Mouse (Mus musculus) 416B (cell line): Measurements from ENCODE around the gene Rnf123.

Experiments
- DNase-seq: peaks from one replicate; pipeline ENCODE4 v3.0.0; 2011; ENCODE audit warnings: low read depth

Gene Rnf123

DNA sequence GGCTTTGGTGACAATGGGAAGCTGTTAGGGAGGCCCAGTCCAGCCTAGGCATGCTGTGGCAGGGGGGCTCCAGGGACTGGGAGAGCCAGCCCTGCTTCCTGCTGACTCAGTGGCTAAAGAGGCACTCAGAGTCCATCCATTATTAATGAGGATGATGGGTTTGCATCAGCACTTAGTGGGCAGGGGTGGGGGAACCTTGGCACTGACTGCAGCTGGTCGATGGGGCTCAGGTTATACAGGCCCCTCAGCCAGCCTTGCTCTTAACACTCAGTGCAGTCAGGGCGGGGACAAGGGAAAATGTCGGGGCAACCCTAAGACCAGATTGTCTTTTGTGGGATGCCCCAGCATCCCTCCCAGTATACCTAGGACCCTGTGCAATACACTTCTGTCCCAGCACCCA lies 21.0 kb downstream of the Rnf123 start:
- DNase-seq = no peak

DNA sequence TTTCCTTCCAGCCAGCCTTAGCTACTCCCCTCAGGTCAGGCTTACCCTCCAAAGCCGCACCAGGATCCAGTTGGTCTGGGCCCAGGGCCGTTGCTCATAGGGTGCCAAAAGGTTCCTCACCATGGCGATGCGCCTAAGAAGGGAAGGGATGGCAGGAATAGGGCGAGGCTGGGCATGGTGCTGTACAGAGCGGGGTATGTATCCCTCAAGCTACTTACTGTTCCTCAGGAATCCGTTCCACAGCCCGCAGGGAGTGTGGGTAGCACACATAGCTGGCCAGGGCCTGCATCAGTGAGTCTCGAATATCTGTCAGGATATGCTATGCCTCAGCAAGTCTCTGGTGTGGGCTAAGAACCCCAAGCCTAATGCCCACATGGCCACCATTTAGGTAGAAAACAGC lies 24.9 kb downstream of the Rnf123 start:
- DNase-seq = no peak

DNA sequence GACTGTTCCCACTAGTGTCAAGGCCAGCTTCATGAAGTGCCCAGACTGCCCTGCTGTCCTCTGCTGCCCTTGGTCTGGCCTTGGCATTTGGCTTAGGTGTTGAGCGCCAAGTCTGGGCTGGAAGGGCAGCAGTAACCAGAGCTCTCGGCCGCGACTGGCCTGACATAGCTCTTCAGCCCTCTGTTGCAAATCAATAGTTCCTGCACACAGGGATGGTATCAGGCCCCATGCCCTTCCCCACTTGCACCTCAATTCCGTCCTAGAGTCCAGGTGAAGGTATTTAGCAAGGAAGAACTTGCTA lies 25.9 kb downstream of the Rnf123 start:
- no peak for DNase-seq

DNA sequence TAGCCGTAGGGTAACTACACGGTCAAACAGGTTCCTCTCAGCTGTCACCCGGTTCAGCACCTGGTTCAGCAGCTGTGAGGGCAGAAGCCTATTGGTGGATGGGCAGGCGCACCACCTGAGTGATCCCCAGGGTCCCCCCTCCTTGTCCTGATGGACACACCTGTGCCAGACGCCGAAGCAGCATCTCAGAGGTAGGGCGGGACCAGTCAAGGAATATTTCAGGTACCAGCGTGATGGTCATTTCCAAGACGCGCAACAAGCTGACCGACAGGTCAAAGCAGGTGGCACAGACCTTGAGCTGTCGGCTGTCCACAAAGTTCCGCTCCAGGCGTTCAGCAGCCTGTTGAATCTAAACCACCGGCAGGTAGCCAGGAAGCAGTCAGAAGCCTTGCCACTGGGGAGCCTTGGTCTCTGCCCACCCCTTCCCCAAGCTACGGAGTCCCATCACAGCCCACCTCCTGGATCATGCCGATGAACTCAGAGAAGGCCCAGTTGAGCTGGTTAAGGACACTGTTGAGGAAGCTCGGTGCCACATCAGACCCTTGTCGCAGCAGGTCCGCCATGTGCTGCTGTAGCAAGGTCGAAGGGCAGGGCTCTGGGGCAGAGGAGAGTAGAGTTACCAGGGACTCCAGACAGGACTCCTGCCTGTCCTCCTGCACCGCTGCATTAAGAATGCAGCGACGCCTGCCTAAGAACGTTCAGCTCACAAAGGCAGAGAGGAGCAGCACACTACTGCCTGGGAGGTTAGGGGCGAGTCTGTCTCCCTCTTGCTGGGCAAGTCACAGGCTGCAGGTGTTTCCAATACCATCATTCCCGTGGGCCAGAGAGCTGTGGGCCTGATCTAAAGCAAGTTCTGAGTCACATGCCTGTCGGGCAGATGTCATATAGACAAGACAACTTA lies 26.5 kb downstream of the Rnf123 start:
- DNase-seq = no peak

DNA sequence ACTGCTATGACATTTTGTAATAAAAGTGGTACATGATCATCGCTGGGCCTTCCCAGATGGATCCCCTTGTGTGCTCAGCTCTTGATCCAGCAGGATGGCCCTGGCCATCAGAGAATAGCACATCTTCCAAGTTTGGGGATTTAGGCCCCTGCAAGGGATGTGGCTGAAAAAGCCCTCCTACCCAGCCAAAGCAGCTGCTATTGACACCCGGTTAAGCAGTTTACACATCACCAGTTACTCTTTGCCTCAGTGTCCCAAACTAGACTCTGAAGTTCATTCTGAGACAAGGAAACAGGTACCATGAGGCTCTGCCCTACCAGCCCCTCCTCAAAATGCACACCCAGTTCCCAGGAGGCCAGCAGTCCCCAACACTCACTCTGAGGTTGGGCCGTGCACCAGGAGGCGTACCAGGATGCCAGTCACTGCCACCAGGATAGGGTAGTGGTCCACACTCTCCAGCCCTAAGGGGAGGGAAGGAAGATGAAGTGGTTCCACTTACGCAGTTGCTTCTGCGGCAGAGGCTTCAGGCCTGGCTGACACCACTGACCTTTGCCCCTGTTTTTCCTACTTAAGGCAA lies 27.4 kb downstream of the Rnf123 start:
- no peak for DNase-seq

DNA sequence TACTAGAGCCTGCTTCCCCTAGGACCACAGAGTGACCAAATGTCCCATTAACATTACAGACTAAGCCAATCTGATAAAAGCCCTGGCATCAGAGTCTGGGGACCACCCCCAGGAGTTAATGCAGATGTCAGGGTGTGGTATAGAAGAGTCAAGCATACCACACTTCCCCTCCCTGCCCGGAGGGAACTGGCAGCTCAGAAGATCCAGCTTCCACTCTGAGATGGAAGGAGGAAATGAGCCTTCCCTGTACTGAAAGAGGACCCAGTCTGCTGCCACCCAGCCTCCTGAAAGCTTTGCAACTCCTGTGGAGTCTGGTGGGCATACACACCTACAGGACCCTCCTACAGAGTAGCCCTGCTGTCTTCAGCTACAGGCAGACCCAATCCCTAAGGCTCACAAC lies 28.1 kb downstream of the Rnf123 start:
- DNase-seq = no peak

DNA sequence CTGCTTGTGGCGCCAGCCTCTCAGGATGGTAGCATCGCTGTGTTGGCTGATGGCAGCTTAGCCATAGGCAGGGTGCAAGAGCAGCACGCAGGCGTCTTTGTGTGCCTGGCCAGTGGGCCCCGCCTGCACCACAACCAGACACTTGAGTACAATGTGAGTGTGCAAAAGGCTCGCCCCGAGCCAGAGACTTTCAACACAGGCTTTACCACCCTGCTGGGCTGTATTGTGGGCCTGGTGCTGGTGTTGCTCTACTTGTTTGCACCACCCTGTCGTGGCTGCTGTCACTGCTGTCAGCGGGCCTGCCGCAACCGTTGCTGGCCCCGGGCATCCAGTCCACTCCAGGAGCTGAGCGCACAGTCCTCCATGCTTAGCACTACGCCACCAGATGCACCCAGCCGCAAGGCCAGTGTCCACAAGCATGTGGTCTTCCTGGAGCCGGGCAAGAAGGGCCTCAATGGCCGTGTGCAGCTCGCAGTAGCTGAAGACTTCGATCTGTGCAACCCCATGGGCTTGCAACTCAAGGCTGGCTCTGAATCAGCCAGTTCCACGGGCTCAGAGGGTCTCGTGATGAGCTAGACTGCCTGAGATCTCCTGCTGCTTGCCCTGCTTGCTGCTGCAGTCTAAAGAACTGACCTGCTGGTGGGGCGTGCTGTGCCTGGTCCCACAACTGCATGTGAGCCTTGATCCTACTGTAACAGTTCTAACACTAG lies 28.7 kb downstream of the Rnf123 start:
- no peak for DNase-seq

DNA sequence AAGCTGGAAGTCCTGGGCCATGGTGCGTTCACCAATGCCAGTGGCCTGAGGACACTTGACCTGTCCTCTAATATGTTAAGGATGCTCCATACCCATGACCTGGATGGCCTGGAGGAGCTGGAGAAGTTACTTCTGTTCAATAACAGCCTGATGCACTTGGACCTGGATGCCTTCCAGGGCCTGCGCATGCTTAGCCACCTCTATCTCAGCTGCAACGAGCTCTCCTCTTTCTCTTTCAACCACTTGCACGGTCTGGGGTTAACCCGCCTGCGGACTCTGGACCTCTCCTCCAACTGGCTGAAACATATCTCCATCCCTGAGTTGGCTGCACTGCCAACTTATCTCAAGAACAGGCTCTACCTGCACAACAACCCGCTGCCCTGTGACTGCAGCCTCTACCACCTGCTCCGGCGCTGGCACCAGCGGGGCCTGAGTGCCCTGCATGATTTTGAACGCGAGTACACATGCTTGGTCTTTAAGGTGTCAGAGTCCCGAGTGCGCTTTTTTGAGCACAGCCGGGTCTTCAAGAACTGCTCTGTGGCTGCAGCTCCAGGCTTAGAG lies 29.4 kb downstream of the Rnf123 start:
- no peak for DNase-seq

DNA sequence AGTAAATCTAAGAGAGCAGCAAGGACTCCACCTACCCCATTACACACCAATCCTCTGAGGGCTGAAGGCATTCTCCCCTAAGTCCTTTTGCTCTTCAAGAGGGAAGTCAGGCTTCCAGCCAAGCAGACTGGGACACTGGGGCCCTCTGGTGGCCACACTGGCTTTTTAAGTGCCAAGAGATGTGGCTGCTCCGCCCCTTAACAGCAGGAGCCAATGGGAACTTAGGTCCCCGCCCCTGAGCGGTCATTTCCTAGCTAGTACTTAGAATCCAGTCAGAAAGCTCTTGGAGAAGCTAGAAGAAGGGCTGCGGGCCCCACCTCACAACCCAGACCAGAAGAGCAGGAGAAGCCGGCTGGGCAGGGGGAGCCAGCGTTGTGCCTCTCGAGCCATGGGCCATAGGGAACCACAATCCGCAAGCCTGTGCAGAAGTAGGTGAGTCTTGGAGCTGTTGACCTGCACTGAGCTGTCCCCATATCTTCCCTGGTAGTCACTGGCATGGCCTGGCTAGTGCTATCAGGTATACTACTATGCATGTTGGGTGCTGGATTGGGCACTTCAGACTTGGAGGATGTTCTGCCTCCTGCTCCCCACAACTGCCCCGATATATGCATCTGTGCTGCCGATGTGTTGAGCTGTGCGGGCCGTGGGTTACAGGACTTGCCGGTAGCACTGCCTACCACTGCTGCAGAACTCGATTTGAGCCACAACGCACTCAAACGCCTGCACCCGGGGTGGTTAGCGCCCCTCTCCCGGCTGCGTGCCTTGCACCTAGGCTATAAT lies 30.1 kb downstream of the Rnf123 start, which contains the start of gene Amigo3:
Gene Amigo3, plus strand, starts transcription at position 275 of the 780 bp plus-strand sequence.
- DNase-seq = peak; percentile 96

DNA sequence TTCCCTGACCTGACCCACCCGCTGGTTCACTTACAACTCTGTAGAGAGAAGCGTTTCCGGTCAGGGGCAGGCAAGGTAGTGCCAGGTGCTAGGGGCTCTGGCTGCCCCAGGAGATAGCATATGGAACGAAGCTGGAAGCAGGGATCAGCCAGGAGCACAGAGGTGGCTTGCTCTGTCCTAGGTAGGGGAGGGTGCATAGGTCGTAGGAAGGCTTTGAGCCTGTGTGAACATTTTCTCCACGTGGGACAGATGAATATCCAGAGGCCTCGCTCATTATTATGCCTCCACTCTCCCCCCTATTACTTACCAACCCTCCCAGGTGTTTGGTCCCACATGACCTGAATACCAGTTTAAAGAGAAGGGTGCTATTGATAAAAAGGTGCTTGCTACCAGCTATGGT lies 30.7 kb downstream of the Rnf123 start:
- DNase-seq = no peak

DNA sequence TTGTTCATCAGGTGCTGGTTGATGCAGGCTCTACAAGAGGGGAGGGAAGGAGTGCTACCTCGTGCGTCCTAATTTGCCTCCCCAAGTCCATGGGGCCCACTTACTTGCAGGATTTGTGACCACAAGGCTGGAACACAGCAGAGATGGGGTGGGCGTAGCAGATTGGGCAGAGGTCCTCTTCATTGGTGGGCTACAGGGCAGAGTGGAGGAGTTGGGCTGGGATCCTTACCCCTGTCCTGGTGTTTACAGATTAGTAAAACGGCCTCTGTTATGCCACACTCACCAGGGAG lies 31.3 kb downstream of the Rnf123 start:
- no peak for DNase-seq

DNA sequence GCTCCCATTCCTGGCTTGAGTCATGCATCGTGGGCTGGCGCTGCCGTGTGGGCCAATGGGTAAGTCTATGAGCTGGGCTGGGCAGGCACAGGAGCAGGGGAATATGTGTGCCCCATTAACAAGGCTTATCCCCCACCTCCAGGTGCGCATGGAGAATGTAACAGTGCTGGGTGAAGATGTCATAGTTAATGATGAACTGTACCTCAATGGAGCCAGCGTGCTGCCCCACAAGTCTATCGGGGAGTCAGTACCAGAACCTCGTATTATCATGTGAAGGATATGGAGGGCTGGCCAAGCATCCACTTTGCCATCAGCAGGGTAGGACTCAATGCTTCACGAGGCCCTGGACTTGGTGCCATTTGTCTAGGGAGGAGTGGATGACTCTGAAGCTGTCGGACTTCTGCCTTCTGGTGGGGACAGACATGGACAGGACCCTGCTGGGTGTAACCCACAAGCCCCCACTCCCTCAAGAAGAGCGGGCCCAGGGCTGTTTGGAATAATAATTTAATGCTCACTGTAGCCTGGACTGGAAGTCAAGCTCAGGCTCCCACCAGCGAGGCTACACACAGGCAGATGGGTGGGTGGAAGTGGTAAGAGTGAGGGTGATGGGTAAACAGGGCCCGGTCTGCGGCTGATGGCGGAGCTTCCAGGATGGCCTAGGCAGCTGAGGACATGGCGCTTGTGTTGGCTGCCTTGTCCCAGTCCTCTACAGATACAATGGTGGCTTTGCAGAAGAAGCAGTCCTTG lies 31.8 kb downstream of the Rnf123 start:
- no peak for DNase-seq

DNA sequence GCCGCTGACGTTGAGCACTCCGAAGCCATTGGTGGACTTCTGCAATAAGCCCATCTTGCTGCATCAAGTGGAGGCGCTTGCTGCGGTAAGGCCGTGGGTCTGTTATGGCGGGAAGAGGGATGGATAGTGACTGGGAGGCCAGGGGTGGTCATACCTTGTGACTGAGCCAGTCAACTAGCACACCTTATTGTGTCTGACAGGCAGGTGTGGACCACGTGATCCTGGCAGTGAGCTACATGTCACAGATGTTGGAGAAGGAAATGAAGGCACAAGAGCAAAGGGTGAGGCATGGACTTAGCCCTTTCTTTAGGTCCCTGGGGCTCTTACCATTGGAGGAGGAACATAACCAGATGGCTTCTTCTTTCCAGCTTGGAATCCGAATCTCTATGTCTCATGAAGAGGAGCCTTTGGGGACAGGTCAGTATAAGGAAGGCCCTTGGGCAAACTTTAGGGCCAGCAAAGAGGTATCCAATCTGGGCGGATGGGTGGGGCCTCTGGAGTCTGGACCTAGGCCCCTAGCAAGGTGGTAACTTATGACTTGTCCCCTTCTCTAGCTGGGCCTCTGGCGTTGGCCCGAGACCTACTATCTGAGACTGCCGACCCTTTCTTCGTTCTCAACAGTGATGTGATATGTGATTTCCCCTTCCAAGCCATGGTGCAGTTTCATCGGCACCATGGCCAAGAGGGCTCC lies 33.4 kb downstream of the Rnf123 start:
- DNase-seq = no peak

DNA sequence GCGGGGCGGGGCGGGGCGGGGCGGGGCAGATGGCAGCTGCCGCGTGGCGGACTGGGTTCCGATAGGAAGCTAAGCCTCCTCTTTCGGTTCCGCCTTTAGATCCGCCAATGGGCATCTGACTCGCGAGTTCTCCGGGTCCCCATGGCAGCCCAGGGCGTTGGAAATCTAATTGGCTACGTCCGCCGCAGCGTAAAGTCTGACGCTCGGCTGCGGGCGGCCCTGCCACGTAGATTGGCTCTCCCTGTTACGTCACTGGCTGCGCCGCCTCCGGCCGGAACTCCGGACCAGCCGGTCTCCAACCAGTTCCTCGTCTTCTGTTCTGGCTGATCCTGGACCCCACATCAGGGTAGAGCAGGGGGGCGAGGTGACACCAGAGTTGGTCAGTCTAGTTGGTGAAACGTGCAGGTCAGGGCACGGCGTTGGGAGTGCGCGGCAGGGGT lies 34.1 kb downstream of the Rnf123 start, which contains the start of gene Gmppb:
Gene Gmppb, plus strand, starts transcription at position 227 of the 440 bp plus-strand sequence.
- DNase-seq = peak; percentile 98

DNA sequence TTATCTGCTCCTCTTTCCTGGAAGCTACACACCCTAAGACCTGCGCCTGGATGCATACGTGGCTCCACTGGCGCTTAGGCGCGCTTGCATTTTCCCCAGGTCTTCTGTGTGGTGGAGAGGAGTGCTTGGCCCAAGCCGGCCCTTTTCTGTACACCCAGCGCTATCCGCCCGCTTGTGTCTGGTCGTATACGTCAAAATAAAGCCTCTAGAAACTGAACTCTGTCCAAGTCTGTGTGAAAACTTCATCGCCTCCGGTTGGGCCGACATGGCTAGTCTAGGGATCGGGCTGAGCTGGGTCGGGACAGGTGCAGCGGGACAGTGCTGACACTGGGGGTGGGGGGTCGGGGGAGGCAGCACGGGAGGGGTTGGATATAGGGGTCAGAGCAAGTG lies 34.6 kb downstream of the Rnf123 start:
- DNase-seq = no peak

DNA sequence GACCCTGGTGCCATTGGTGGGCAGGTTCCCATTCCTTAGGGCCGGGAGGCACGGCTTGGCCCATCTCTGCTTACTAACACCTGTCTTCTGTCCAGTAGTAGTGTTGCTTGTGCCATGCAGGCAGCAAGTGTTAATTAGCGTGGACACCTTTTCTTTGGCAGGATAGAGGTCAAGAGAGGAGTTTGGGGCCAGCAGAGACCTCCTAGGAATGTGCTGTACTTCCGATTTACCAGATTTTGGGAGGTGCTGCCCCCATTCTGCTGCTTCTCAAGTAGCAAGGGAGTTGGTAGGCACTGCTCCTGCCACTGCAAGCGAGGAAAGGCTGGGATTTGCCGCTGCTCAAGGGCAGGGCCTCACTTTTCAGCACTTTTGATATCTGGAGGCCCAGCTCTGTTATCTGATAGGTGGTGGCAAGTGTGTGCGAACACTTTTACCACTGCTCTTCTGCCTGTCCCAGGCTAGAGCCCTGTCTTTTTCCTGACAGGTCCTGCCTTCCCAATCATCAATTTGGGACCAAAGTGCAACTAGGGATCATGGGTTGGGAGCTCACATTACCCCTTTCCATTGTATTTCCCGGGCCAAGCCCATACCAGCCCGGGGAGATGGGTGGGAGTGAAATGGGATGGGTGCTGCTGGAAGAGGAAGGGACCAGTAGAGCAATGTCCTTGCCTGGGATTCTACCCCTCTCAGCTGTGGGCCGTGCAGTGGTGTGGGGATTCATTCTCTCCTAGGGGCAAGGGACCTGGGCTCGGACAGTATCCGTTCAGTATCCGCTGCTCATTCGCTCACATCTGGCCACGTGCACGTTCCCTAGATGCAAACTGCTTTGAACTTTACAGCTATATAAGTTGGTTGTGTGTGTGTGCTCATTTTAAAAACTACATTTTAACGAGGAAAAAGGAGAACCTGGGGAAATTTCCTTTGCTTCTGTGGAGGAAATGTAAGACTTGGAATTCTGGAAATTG lies 35.3 kb downstream of the Rnf123 start:
- DNase-seq = no peak

DNA sequence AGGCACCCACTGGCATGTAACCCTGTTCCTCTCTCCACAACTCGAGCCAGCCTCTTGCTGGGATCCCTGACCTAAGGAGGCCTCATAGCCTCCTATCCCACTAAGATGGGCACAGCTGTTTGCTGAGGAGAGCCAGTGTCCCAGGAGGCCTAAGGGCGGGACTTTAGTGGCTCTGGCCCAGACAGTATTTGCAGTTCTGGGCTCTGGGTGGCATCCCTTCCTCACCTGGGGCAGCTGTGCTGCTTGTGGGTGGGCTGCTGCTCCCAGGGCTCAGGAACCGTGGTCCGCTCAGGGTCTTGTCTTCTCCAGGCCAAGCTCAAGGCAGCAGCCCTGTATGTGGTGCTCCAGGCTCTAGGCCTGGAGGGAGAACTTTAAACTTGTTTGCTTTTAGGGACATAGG lies 36.6 kb downstream of the Rnf123 start:
- DNase-seq = no peak

DNA sequence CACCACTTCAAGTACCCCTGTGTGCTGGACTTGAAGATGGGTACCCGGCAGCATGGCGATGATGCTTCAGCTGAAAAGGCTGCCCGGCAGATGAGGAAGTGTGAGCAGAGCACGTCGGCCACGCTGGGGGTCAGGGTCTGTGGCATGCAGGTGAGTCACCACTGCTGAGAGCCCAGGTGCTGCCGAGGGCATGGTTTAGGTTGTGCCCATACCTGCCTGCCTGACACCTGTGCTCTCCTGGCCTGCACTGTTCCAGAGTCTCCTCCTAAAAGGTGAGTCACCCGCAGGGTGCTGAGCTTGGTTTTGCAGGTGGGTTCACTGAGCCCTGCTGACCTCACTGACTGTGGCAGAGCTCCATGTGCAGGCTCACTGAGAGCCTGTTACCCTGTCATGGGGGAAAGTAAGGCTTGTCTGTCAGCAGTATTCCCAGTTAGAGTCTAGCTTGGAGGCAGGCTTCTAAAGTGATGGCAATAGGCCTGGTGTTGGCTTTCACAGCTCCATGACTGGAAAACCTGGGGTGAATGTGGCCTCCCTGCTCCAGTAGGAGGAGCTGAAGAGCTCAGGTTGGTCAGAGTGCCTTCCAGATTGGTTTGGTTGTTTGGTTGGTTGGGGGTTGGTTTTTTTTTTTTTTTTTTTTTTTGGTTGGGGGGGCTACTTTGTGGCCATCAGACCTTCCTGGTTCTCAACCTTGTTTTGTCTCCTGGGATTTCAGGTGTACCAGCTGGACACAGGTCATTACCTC lies 38.2 kb downstream of the Rnf123 start:
- no peak for DNase-seq
